Mouse (Mus musculus) heart, embryonic 11.5 days (tissue): Measurements from ENCODE around the gene Coq5. TPM values are rescaled to one million over a fixed set of nuclear protein-coding genes. Genes with fewer than 3 reads are reported as not detected.

Source experiments
- polyA plus RNA-seq: library from polyadenylated mRNA; unstranded; fragments of >200 nt; fragmentation: Nextera tagmentation; extraction: Ambion mirVana; gene quantifications from 2 replicates; pipeline ENCODE4 v1.2.1, GENCODE M21; 2014

Coq5 gene
- polyA plus RNA-seq, 1 experiment from 2014 or later, result 81.8 TPM

Other genes with a start within 250 kb of the Coq5 start
- gene Gm10401, start 181.4 kb upstream of the Coq5 start, polyA plus RNA-seq, result 19.1 and 19.2 TPM in 2 replicates
- 45.5 and 75.6 TPM in 2 replicates for gene Acads, start 160.3 kb upstream of the Coq5 start, polyA plus RNA-seq
- gene Unc119b, start 144.7 kb upstream of the Coq5 start, polyA plus RNA-seq, result 18.9 and 21.6 TPM in 2 replicates
- 68.9 and 77.8 TPM in 2 replicates for gene Mlec, start 121.5 kb upstream of the Coq5 start, polyA plus RNA-seq
- 0.63 and 1.3 TPM in 2 replicates for gene Cabp1, start 85.3 kb upstream of the Coq5 start, polyA plus RNA-seq
- gene Pop5, start 43.8 kb upstream of the Coq5 start, polyA plus RNA-seq, result 86.9 and 90.6 TPM in 2 replicates
- 58.0 and 77.3 TPM in 2 replicates for gene Rnf10, start 6.8 kb upstream of the Coq5 start, polyA plus RNA-seq
- 1,523 and 1,540 TPM in 2 replicates for gene Dynll1, start 21.3 kb downstream of the Coq5 start, polyA plus RNA-seq
- 140 and 149 TPM in 2 replicates for gene Srsf9, start 47.5 kb downstream of the Coq5 start, polyA plus RNA-seq
- gene Gatc, start 61.5 kb downstream of the Coq5 start, polyA plus RNA-seq, result 27.0 and 31.0 TPM in 2 replicates
- 40.4 and 43.9 TPM in 2 replicates for gene Triap1, start 61.6 kb downstream of the Coq5 start, polyA plus RNA-seq
- gene Cox6a1, start 69.3 kb downstream of the Coq5 start, polyA plus RNA-seq, result 1,289 and 1,331 TPM in 2 replicates
- 7.6 and 9.4 TPM in 2 replicates for gene Msi1, start 149.9 kb downstream of the Coq5 start, polyA plus RNA-seq
- 1.0 and 1.2 TPM in 2 replicates for gene Pla2g1b, start 186.6 kb downstream of the Coq5 start, polyA plus RNA-seq
- 15.8 and 19.2 TPM in 2 replicates for gene Sirt4, start 205.1 kb downstream of the Coq5 start, polyA plus RNA-seq
- 11.7 and 14.4 TPM in 2 replicates for gene Pxn, start 227.0 kb downstream of the Coq5 start, polyA plus RNA-seq